Mouse (Mus musculus): ENCODE data around the gene Retn. TPM values are rescaled to one million over a fixed set of nuclear protein-coding genes. Genes with fewer than 3 reads are reported as not detected.

Gene Retn
- polyA plus RNA-seq, 1 experiment from 2014 or later: 0.22 TPM

DNA sequence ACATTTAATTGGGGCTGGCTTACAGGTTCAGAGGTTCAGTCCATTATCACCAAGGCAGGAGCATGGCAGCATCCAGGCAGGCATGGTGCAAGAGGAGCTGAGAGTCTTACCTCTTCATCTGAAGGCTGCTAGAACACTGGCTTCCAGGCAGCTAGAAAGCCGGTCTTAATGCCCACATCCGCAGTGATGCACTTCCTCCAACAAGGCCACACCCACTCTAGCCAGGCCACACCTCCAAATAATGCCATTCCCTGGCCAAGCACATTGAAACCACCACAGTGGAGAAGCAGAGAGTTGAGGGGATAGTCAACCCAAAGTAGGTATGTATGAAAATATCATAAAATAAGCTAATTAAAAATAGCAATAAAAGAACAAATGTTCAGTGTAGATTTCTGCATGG lies 14.8 kb downstream of the Retn start:
- Histone ChIP-seq H3K9me3 (no peaks in the 10 kb centered on the region), H3K4me3 (no peak overlapping the region), H3K27me3 (no peaks in the 10 kb centered on the region), H3K4me2 (no peak overlapping the region), H3K4me1 (replicated peaks) (peaks cover 12% of the 10 kb centered on the region; the same call in 1 of the 2 replicates), H3K36me3 (no peaks in the 10 kb centered on the region), H3K27ac (replicated peaks) (no peak overlapping the region), H3K9ac (no peak overlapping the region)
- 85% methylated on average over 2 of the region's 2 CpGs for WGBS
- ATAC-seq (ENCODE audit: low read depth): no peak

DNA sequence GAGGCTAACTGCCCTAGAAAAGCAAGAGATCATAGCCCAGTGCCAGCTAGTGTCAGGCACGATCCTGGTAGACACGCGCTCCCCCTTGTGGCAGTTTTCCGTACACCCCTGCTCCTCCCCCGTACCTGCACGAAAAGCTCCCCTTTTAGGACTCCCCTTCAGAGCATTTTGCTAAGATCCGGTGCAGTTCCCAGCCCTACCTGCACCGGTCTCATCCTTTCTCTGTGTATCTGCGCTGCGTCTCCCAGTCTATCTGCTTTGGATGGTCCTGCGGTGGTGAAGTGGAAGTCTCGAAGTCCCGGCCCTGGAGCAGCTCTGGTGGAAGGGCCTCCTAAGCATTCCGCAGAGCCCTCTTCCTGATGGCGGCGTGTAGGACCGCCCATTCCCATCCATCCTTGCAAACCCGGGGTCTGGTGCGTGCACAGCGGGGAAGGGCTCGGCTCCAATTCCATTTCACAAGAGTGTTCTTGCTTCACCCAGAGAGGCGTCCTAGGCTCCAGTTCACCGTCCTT lies 16.5 kb downstream of the Retn start, which contains the start of gene Fcor:
TSS of gene Fcor (minus strand) at position 383 of the 512 bp plus-strand sequence.
- ATAC-seq (ENCODE audit: low read depth): peak; percentile 88
- Histone ChIP-seq H3K4me2 (peak within 1 kb of the TSS; percentile 58), H3K27ac (replicated peaks) (peak within 1 kb of the TSS; percentile 76), H3K4me1 (replicated peaks) (peaks cover 12% of the 10 kb centered on the region), H3K9ac (peak within 1 kb of the TSS; percentile 72), H3K27me3 (no peaks in the 10 kb centered on the region), H3K4me3 (peak within 1 kb of the TSS; percentile 50), H3K36me3 (no peaks in the 10 kb centered on the region), H3K9me3 (no peaks in the 10 kb centered on the region)
- 1% methylated on average over 23 of the region's 23 CpGs for WGBS

DNA sequence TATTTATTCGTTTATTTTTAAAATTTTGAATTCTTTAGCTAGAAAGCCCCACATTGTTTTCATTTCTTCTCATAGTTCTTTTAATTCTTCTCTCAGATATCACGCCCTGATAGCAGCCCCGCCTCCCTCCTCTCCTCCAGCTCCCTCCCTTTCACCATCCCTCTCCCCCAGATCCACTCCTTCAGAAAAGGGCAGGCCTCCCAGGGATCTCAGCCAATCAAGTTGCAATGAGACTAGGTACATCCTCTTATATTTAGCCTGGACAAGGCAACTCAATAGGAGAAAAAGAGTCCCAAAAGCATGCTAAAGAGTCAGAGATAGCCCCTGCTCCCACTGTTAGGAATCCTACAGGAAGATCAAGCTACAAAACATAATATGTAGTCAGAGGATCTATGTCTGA lies 19.1 kb downstream of the Retn start:
- Histone ChIP-seq H3K27ac (replicated peaks) (no peak overlapping the region), H3K9ac (no peak overlapping the region), H3K4me3 (no peak overlapping the region), H3K9me3 (no peaks in the 10 kb centered on the region), H3K4me2 (no peak overlapping the region), H3K4me1 (replicated peaks) (peaks cover 29% of the 10 kb centered on the region), H3K36me3 (peaks cover 11% of the 10 kb centered on the region), H3K27me3 (no peaks in the 10 kb centered on the region)
- ATAC-seq (ENCODE audit: low read depth): no peak
- WGBS: 60% methylated on average over 3 of the region's 3 CpGs

DNA sequence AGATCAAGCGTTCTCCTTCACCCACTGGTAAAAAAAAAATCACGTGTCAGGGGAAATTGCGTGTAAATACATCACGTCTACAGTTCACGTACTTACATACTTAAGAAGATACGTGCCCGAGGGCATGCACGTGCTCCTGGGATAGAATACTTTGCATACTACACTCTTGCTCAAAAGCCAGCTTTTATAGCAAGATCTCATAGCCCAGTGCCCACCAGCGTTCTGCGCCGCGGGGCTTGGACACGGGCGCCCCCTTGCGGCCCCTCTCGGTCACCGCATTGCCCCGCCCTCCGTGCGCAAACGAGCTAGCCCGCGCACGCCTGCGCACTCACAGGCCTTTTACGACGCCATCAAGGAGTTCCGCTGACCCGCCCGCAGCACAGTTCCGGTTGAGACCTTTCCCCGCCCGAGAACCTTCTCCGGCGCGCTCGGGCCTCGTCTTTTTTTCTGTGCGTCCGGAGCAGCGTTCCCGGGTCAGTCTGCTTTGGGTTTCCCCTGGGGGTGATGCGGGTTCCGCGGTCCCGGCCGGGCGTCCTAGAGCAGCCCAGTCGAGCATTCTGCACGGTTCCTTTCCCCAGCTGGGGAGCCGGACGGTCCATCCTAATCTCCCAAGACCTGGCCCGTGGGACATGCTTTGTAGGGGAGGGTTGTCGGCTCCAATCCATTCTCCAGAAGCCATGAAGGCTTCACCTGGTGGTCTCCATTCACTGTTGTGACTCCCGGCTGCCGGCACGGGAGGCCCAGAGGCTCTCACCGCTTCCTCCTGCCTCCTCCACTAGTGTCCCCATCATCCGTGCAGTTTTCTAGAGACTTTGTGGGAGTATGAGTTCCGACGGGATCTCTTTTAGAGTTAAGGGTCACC lies 20.8 kb downstream of the Retn start, which contains the start of gene Trappc5:
TSS of gene Trappc5 (plus strand) at position 169 of the 862 bp plus-strand sequence.
- Histone ChIP-seq H3K4me1 (replicated peaks) (peaks cover 28% of the 10 kb centered on the region), H3K9me3 (no peaks in the 10 kb centered on the region), H3K36me3 (peaks cover 28% of the 10 kb centered on the region), H3K4me2 (peak within 1 kb of the TSS; percentile 97), H3K27me3 (no peaks in the 10 kb centered on the region), H3K4me3 (peak within 1 kb of the TSS; percentile 88), H3K9ac (peak within 1 kb of the TSS; percentile 91), H3K27ac (replicated peaks) (peak within 1 kb of the TSS; percentile 87)
- ATAC-seq (ENCODE audit: low read depth): peak; percentile 82
- WGBS: 1% methylated on average over 61 of the region's 61 CpGs

DNA sequence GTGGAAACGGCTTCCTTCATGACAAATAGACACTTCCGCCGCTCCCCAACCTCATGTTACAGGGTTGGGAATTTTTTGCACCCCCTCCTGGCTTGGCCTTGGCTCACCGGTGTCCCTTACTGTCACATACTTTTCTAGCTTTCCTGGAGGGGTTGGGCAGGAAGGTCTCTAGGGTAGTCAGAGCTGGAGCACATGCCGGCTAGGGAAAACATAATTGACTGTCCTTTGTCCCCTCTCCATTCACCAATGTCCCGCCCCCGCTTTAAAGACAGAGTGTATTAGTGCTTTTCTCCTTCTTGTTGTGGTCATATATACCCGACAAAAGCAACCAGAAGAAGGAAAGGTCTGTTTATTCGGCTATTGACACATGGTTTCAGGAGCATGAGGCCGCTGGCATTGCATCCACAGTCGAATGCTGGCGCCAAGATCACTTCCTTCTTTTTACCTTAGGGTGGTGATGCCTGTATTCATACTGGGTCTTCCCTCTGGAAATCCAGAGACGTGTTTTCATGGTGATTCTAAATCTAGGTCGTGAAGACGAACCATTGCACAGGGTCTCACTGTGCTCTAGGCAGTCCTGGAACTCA lies 21.5 kb downstream of the Retn start:
- Histone ChIP-seq H3K27ac (replicated peaks) (peak overlapping the region; percentile 87; the same call in 1 of the 2 replicates), H3K9ac (peak overlapping the region; percentile 91), H3K4me3 (peak overlapping the region; percentile 88), H3K4me2 (peak overlapping the region; percentile 97), H3K27me3 (no peaks in the 10 kb centered on the region), H3K4me1 (replicated peaks) (peaks cover 25% of the 10 kb centered on the region), H3K9me3 (no peaks in the 10 kb centered on the region), H3K36me3 (peaks cover 34% of the 10 kb centered on the region)
- 2% methylated on average over 15 of the region's 15 CpGs for WGBS
- ATAC-seq (ENCODE audit: low read depth): peak; percentile 4

DNA sequence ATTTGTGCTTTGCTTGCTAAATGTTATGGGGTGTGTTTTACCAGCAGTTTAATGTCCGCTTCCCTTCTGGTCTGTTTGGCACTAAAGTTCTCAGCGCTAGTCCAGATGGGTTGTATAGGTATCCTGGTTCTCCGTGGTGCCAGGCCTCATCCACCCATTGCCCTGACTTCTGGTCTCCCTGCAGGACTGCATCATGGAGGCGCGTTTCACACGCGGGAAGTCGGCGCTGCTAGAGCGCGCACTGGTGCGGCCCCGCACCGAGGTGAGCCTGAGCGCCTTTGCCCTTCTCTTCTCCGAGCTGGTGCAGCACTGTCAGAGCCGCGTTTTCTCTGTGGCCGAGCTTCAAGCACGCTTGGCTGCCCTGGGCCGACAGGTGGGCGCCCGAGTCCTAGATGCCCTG lies 23.3 kb downstream of the Retn start:
- H3K27me3 ChIP-seq: no peaks in the 10 kb centered on the region
- 97% methylated on average over 23 of the region's 23 CpGs for WGBS
- H3K4me1 ChIP-seq (replicated peaks): peaks cover 17% of the 10 kb centered on the region
- H3K9me3 ChIP-seq: no peaks in the 10 kb centered on the region
- ATAC-seq (ENCODE audit: low read depth): no peak
- H3K9ac ChIP-seq: no peak overlapping the region
- H3K4me3 ChIP-seq: no peak overlapping the region
- no peak overlapping the region for H3K27ac ChIP-seq (replicated peaks)
- H3K36me3 ChIP-seq: peaks cover 50% of the 10 kb centered on the region
- H3K4me2 ChIP-seq: no peak overlapping the region

DNA sequence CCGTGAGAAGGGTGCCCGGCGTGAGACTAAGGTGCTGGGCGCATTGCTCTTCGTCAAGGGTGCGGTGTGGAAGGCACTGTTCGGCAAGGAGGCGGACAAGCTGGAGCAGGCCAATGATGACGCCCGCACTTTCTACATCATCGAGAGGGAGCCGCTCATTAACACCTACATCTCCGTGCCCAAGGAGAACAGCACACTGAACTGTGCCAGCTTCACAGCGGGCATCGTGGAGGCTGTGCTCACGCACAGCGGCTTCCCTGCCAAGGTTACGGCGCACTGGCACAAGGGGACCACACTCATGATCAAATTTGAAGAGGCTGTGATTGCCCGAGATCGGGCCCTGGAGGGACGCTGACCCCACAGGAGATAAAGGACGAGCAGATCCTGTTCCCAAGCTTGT lies 23.7 kb downstream of the Retn start:
- no peak overlapping the region for H3K4me3 ChIP-seq
- peaks cover 50% of the 10 kb centered on the region for H3K36me3 ChIP-seq
- no peak overlapping the region for H3K27ac ChIP-seq (replicated peaks)
- ATAC-seq (ENCODE audit: low read depth): no peak
- 96% methylated on average over 23 of the region's 23 CpGs for WGBS
- H3K4me2 ChIP-seq: no peak overlapping the region
- H3K4me1 ChIP-seq (replicated peaks): peaks cover 17% of the 10 kb centered on the region
- H3K9ac ChIP-seq: no peak overlapping the region
- H3K27me3 ChIP-seq: no peaks in the 10 kb centered on the region
- H3K9me3 ChIP-seq: no peaks in the 10 kb centered on the region

DNA sequence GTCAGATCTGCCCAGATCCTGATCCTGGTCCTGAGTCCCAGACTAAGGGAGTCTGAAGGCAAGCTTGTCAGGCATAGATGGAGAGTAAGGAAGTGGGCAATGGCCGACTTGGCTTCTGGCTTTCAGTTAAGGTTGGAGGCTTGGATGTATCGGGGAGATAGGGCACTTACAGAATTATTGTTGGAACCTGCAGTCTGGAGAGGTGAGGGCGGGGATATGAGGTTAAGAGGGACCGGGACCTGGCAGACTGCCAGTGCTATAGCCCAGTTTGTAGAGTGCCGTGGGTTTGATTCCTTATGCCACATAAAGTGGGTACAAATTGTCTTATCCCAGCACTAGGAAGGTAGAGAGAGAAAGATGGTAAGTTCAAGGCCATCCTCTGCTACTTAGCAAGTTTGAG lies 24.1 kb downstream of the Retn start:
- 92% methylated on average over 5 of the region's 5 CpGs for WGBS
- H3K27me3 ChIP-seq: no peaks in the 10 kb centered on the region
- ATAC-seq (ENCODE audit: low read depth): no peak
- peaks cover 50% of the 10 kb centered on the region for H3K36me3 ChIP-seq
- H3K9me3 ChIP-seq: no peaks in the 10 kb centered on the region
- no peak overlapping the region for H3K9ac ChIP-seq
- no peak overlapping the region for H3K4me3 ChIP-seq
- H3K4me2 ChIP-seq: no peak overlapping the region
- no peak overlapping the region for H3K27ac ChIP-seq (replicated peaks)
- peaks cover 17% of the 10 kb centered on the region for H3K4me1 ChIP-seq (replicated peaks)

DNA sequence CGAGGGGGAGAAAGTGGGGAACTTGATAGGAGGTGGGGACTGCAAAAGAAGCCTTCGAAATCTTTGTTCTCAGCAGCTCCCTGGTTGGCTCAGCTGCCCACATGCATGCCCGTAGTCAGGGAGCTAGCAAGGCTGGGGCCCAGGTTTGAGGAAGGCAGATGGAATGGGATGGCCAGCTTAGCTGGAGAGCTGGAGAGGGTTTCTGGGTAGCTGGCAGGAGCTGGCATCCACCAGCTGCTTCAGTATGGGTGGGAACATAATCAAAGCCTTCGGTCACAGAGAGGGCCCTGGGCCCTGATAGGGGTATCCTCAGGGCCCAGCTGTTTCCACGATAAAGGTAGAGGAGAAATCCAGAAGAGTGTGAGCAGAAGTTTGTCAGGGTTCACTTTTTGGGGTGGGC lies 26.9 kb downstream of the Retn start:
- ATAC-seq (ENCODE audit: low read depth): no peak
- H3K36me3 ChIP-seq: peaks cover 50% of the 10 kb centered on the region
- no peak overlapping the region for H3K9ac ChIP-seq
- 89% methylated on average over 5 of the region's 5 CpGs for WGBS
- no peak overlapping the region for H3K4me3 ChIP-seq
- H3K27me3 ChIP-seq: no peaks in the 10 kb centered on the region
- no peak overlapping the region for H3K4me2 ChIP-seq
- peaks cover 12% of the 10 kb centered on the region for H3K4me1 ChIP-seq (replicated peaks)
- H3K27ac ChIP-seq (replicated peaks): no peak overlapping the region
- no peaks in the 10 kb centered on the region for H3K9me3 ChIP-seq

DNA sequence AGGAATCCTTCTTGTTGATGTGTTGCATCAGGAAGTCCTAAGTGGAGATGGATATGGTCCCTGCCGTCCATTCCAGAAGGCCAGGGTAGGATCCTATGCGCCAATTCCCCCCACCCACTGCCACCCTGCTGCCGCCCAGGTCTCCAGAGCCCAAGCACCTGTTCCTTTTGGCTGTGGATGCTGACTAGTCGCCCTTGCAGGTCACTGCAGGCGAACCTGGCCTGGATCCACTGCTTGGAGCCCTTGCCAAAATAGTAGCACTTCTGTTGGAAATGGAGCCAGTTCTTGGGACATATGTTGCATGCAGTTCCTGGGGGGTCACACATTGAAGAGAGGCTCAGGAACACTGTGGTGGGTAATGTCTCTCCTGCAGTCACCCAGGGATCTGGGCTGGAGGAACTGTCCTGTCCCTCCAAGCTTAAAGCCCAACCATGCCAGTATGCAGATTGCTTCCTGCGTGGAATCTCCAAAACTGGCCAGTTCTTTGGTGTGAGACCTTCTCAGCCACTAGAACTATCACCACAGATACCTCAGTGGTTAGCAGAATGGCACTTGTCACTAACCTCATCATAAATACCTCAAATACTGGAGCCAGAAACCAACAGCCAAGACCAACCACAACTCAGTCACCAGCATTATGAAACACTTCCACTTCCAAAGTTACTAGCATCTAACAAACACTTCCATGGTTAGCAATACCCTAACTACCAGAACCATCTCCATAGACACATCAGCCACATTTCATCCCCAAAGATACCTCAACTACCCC lies 28.0 kb downstream of the Retn start:
- ATAC-seq (ENCODE audit: low read depth): no peak
- Histone ChIP-seq H3K27ac (replicated peaks) (no peak overlapping the region), H3K36me3 (peaks cover 49% of the 10 kb centered on the region), H3K4me2 (no peak overlapping the region), H3K27me3 (no peaks in the 10 kb centered on the region), H3K9me3 (no peaks in the 10 kb centered on the region), H3K4me1 (replicated peaks) (peaks cover under 1% of the 10 kb centered on the region; the same call in 1 of the 2 replicates), H3K4me3 (no peak overlapping the region), H3K9ac (no peak overlapping the region)
- WGBS: 82% methylated on average over 6 of the region's 6 CpGs

DNA sequence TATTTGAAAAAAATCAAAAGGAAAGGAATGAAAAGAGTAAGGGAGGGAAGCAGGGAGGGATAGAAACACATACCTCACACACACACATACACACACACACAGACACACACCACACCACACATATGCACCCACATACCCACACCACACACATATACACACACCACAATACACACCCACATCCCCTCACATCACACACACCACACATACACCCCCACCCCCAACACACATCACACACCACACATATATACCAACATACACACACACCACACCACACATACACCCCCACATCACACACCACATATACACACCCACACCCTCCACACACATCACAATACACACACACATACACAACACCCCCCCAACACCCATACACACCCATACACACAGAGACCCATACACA lies 29.0 kb downstream of the Retn start:
- no peak for ATAC-seq (ENCODE audit: low read depth)
- Histone ChIP-seq H3K27me3 (no peaks in the 10 kb centered on the region), H3K4me1 (replicated peaks) (no peaks in the 10 kb centered on the region; the same call in 1 of the 2 replicates), H3K4me3 (no peak overlapping the region), H3K27ac (replicated peaks) (no peak overlapping the region), H3K36me3 (peaks cover 40% of the 10 kb centered on the region), H3K4me2 (no peak overlapping the region), H3K9me3 (no peaks in the 10 kb centered on the region), H3K9ac (no peak overlapping the region)

DNA sequence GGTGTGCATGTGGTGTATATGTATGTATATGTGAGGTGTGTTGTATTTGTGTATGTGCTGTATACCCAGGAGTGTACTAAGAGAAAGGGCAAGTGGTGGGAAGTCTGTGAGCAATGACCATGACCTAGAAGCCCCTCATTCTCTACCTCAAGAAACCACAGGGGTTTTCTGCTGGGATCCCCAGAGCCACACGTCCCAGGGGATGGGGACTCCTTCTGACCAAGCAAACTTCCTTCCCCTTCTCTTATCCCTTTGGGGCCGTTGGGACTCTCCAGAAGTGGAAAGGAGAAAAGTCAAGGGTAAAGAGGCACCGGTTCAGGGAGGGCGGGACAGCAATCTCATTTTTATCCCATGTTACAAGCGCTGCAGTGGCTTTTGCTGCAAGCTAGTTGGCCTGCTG lies 29.9 kb downstream of the Retn start:
- H3K27me3 ChIP-seq: no peaks in the 10 kb centered on the region
- no peak for ATAC-seq (ENCODE audit: low read depth)
- WGBS: 70% methylated on average over 5 of the region's 5 CpGs
- no peak overlapping the region for H3K27ac ChIP-seq (replicated peaks)
- H3K4me3 ChIP-seq: no peak overlapping the region
- H3K9me3 ChIP-seq: no peaks in the 10 kb centered on the region
- no peak overlapping the region for H3K4me2 ChIP-seq
- H3K4me1 ChIP-seq (replicated peaks): no peaks in the 10 kb centered on the region; the same call in 1 of the 2 replicates
- H3K36me3 ChIP-seq: peaks cover 31% of the 10 kb centered on the region
- no peak overlapping the region for H3K9ac ChIP-seq
